Mouse (Mus musculus): Measurements from ENCODE around the gene Olfr517.

The Olfr517 gene

GRCm38 (mm10) chr7:108872279-108872678 lies at the start of gene Olfr517:
Gene Olfr517, minus strand, starts transcription at chr7:108872379.
- DNase-seq (ENCODE audit: low spot score in 2 of 2): no peak

DNA sequence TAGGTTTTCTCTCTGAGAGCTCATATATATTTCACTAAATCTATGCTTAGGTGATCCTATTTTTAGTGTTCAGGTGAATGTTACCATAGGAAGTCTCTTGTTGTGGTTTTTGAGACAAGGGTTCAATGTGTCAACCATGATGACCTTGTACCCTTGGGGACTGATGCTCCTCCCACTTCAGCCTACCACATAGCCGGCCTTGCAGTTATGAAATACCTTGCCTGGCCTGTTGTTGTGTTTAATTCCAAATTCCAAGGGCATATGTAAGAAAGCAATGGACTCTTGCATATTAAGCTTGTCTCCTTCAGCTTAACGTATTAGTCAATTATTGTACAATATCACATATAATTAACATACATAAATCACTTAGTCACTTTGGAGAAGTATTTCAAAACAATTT lies 31.8 kb upstream of the Olfr517 start:
- no peak for DNase-seq (ENCODE audit: low spot score in 2 of 2)

DNA sequence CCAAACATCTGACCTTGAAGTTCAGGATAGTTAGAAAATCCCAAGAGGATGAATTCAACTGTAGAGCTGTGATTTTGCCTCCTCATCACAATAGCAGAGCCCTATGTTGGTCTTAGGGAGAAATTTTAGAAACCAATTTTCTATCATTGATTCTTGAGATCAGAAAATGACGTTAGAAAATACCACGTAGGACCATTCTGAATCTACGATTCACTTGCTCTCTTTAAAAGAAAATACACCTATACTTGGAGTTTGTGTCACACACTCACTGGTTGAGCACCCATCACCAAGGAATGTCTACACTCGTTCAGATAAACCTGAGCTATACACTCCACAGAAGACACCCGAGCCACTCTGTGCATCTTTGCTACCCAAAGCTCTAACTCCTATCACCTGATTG lies 22.1 kb upstream of the Olfr517 start, which contains the start of gene Olfr519:
Olfr519 (minus strand) TSS at position 101 of the 400 bp plus-strand sequence.
- DNase-seq (ENCODE audit: low spot score in 2 of 2): no peak

DNA sequence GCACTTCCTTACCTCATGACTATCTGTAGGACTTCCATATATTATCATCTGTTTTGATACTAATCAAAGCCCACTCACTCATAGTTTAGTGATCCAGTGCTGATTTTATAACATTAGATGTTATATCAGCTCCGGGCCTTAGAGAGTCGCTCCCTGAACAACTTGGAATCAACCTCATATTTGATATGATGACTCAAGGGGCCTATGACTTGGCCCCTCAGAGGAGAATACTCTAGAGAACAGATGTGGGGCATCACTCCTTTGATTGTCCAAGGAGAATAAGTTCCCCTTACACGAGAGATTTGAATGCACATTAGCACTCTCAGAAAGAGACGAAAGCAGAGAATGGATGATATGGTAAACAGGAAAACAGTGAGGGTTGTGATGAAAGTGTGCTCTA lies 12.7 kb upstream of the Olfr517 start, which contains the start of gene Olfr518:
Olfr518 (minus strand) TSS at position 101 of the 400 bp plus-strand sequence.
- DNase-seq (ENCODE audit: low spot score in 2 of 2): no peak

DNA sequence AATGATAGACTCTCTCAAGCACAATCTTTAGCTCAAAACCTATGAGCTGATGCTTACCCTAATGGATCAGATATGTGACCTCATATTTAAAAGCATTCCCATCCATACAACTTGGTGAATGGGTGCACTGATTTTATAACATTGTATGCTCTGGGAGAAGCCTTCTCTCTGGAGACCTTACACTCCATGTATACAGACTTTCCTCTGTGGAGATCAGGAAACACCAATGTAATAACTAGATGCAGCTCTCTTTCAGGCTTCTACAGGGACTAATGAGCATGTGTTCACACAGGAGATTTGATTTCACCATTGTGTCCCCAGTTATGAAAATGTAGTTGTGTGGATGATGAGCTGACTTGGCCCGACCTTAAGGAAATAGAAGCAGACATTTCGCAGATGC lies 21.8 kb downstream of the Olfr517 start, which contains the start of gene Olfr516:
Olfr516 (minus strand) TSS at position 101 of the 400 bp plus-strand sequence.
- no peak for DNase-seq (ENCODE audit: low spot score in 2 of 2)

DNA sequence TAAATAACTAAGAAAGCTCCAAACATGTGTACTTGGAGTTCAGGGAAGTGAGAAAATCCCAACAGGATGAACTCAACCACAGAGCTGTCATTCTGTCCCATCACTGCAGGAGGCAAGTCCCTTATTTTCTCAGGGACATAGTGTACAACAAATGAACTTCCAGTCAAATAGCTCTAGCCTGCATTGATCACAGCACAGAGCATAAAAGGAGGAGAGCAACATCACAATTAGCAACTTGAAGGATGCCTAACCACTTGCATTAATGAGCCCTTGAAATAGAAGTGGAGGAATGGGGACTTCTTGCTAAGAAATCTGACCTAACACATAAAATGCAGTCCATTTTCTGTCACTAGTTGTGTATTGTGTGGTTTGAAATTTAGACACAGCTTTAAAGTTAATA lies 46.3 kb downstream of the Olfr517 start, which contains the start of gene Olfr514:
Olfr514 (minus strand) TSS at position 101 of the 400 bp plus-strand sequence.
- no peak for DNase-seq (ENCODE audit: low spot score in 2 of 2)

Data from thymus, postnatal 10 days (tissue).